Mouse (Mus musculus): ENCODE data around the gene Ppp1r32.

Gene Ppp1r32

DNA sequence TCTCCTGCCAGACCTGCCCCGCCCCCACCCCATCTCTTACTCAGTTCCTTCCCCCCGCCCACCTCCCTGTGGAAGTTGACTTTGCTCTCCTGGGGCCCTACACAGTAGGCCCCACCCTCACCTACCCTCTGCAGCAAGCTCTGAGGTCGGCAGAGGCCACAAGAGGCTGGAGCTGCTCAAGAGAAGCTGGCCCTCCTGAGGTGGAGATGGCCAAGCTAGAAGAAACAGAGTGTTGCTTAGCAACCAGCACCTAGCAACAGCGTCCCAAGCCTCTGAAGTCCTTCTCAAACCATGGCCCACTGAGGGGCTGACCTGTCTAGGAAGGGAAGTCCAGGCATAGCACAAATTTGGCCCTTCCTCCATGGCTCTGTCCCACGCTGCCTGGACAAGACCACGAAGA lies at the start of gene Ppp1r32:
Gene Ppp1r32 (minus strand): TSS at position 226 of the 400 bp plus-strand sequence.
- no peak for DNase-seq

DNA sequence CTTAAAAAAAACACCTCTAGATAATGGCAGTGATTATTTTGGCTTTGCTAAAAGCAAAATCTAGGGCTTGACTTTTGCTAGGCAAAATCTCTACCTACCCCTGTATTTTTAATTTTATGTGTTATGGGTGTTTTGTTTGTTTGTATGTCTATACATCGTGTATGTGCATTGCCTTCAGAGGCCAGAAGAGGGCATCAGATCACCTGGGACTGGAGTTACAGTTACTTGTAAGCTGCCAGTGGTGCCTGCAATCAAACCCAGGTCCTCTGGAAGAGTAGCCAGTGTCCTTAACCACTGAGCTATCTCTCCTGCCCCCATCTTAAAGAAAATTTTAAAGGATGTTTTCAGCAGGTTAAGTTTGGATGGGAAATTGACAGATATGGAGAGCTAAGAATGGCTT lies 47.4 kb upstream of the Ppp1r32 start:
- DNase-seq: no peak

DNA sequence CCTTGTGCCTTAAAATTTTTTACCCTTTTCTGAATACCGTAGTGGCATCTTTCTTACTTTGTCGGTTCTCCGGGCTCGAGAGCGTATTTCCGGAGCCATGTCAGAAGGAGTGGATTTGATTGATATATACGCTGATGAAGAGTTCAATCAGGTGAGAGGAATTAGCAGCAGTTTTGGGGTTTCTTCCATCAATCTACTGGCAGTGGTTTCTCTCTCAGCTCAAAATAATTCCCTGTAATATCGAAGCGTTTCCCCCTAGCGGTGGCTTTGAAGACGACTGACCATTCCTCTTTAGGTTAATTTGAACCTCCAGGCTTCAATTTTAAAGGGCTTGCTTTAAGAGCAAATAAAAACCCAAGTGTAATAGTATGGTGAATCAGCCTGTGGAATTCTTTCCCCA lies 43.2 kb upstream of the Ppp1r32 start, which contains the start of gene Sdhaf2:
Gene Sdhaf2 (minus strand): TSS at position 233 of the 400 bp plus-strand sequence.
- DNase-seq: no peak

GRCm38 (mm10) chr19:10525106-10525901 lies 42.6 kb upstream of the Ppp1r32 start, which contains the start of gene Cpsf7:
Gene Cpsf7 (plus strand): TSS chr19:10525266.
- DNase-seq: peak; percentile 88

DNA sequence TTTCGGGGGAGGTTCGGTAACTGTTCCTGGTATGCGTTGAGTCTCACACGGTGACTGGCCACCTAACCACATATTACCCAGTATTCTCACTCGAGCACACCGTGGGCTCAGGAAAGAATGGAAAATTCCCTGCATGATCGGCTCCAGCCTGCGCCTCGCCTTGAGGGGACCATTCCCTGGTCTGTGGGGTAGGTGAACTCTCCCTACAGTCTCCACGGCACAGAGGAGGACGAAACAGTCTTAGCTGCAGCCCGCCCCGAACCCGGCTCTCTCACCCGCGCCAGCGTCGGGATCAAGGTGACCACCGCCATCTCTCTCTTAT lies 42.0 kb upstream of the Ppp1r32 start:
- no peak for DNase-seq

GRCm38 (mm10) chr19:10523483-10524080 lies 40.9 kb upstream of the Ppp1r32 start:
- DNase-seq: no peak

DNA sequence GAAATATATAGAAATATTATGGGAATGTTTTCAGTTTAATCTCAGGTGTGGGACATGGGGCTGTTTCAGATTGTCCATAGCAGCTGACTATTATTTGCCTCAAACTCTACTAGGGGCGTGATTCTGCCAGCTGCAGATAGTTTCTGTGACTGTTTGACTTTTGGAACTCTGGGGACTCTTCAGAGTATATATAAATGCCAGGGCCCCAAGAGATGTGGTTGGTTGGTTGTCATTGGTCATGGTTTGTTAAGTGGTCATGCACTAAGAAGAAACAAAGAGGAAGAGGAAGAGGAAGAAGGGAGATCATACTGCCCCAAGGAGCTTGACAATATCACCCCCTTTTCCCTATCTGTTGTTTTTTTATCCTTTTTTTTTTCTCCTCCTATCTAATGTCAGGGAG lies 39.2 kb upstream of the Ppp1r32 start:
- no peak for DNase-seq

- DNase-seq: no peak
Observed at GRCm38 (mm10) chr19:10520355-10520754, 37.6 kb upstream of the Ppp1r32 start.

DNA sequence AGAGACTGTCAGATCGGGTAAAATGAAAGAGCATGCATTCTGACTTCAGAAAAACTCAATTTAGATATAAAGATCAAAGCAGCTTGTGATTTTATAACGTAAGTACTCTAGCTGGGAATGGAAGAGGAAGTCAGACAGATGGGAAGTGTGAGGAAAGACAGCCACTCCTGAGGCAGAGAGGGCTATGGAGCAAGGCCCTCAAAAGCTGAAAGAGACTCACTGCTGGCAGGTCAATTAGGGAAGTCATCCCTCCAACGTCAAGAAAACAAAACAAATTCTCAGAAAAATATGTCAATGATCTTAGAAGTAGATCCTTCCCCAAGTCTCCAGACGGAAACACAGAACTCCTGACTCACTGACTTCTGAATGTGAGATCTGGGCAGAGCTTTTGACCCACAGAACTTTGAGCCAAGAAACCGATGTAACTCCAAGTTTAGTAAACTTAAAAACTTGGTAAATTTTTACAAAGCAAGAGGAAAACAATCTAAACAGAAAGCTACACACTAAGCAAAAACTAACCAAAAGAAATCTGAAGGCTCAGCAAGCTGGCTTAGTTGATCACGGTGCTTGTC lies 28.1 kb upstream of the Ppp1r32 start:
- no peak for DNase-seq

GRCm38 (mm10) chr19:10502571-10502970 lies 19.8 kb upstream of the Ppp1r32 start:
- DNase-seq: no peak

DNA sequence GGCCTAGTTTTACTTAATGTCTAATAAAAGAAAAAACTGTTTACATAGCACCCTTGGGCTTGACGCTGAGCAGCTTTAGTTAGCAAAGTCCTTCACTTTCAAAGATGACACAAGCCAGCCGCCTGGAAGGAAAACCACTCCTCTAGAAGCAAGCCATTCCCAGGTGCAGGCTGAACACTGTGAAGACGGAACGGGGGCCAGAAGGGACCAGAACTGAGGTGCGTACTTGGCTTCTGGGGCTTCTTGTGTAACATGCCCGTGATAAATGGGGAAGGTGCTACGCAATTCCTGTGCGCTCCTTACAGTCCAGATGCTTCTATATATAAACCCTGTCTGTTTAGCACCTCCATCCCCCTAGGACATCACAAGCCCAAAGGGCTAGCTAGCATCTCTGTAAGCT lies 17.9 kb upstream of the Ppp1r32 start:
- DNase-seq: no peak

DNA sequence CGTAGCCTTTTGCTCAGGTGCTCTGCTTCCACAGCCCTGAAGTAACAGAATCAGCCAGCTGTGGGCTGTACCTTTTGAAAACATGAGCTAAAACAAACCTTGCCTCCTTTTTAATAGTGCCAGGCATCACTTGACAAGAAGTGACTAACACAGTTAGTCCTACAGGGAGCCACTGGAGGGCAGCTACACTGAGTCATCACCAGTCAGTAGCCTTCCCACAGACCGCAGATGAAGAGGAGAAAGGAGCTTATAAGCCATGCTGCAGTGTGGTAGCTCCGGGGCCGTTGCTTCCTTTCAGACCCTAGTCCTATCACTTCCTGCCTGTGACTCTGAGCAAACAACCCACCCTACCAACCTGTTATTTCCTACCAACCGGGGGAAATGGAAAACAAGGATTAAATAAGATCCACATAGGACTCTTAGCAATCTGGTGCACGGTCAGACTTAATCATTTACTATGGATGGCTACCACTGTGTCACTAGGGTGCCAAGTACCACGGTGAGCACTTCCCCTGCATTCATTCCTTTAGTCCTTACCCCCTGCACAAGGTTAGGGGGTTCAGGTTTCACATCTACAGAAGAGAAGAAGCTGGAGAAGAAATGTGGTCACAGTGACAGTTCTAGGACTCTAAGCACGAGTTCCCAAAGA lies 14.9 kb upstream of the Ppp1r32 start:
- no peak for DNase-seq

GRCm38 (mm10) chr19:10496976-10497375 lies 14.2 kb upstream of the Ppp1r32 start:
- DNase-seq: no peak

GRCm38 (mm10) chr19:10495670-10496069 lies 12.9 kb upstream of the Ppp1r32 start:
- DNase-seq: no peak

DNA sequence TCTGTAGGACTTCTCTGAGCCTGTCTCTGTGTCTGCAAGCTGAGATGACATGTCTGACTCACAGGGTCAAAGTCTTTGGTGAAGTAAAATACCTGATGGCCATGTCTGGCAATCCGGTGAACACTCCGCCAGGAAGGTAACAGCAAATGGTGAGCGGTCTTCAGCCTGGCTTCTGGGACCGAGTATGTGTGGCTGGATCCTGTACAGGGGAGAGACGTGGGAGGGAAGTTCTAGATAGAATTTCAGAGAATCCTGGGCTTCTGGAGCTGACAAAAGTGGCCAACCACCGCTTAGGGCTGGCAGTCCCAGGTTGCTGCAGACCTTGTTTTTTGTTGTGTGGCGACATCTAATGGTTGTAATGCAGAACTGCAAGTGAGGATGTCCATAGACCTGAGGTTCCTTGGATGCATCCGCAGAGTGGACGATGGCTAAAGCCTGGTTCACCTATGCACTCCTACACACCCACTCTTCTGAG lies 3.6 kb upstream of the Ppp1r32 start:
- peak; percentile 47 for DNase-seq

DNA sequence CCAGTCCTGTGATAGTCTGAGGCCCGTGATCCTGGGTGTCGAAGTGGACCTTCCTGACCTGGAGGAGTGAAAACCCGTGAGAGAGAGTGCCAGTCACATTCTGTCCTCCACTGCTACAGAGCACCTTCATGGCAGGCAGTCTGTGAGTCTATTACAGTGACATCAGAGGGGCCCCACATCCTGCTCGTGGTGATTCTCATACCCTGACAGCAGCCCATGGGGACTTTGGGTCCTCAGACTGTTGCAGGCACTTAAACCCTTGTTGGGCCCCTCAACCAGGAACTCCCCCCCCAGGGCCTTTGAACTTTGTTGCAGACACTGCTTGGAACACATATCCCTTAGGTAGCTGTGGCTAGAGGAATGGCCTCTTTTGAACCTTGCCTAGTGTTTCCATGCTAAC lies 3.2 kb downstream of the Ppp1r32 start:
- DNase-seq: no peak

GRCm38 (mm10) chr19:10473779-10474178 lies 8.9 kb downstream of the Ppp1r32 start:
- no peak for DNase-seq

DNA sequence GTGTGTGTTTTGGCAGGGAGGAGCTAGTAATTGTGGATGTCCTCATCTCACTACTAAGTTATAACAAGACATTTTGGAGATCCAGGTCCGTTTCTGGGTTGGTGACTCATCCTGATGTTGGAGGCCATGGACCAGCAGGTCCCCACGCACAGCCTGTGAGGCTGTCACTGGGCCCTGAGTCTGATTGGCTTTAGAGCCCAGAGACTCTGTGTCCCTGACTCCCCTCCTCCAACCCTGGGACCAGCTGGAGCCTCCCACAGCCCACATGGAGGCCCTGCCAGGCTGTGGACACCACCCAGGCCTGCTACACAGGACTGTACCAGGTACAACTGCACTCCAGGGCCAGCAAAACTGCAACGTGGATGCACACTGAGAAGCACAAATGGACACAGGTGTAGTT lies 9.8 kb downstream of the Ppp1r32 start:
- no peak for DNase-seq

DNA sequence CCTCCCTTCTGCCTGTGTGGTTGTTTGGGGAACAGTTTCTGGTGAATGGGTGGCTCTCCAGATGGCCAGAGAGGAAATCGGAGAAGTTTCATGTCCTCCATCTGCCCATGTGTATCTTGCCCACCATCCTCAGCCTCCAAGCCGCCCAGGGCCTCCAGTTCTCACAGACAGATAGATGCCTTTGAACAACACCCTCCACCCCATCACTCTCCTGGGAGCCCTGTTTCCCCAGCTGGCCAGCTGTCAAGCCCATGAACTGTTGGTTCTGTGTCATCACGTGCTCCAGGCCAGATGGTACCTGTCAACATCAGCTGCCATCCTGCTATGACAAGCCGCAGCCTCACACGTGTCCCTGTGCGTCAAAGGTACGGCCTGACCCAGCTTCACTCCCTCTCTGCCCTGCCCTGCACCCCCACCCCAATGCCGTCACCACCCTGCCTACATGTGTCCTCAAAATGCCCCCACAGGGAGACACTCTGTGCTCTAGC lies 13.5 kb downstream of the Ppp1r32 start:
- no peak for DNase-seq

DNA sequence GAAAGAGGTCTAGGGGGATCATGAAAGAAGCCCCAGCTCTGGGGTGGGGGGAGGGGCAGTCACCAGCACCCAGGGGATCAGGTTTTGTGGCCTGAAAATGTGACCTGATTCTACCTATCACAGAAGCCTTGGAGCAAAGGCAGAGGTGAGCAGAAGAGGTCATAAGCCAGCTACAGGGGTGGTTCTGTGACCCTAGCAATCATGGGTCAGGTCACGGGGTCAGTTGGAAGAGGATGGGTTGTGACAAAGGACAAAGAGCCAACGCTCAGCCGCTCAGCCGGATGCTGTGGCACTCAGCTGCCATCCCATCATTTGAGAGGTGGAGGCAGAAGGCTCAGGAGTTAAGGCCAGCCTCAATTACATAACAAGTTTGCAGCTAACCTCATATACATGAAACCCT lies 18.3 kb downstream of the Ppp1r32 start:
- no peak for DNase-seq

DNA sequence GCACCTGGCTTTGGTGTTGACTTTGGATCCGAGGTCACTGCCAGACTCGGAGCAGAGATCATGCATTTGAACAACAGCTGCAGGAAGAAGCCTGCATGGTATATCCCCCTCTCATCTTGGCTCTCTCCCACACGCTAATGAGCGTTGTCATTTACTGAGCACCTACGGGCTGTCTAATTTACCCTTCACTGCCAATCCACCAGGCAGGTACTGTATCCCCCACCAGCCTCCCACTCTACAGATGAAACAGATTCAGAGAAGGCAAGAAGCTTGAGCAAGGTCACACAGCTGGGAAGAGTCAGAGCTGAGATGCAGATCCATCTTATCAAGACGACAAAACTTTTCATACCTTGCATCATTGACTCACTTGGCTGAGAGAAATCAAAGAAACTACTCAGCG lies 21.1 kb downstream of the Ppp1r32 start:
- no peak for DNase-seq

DNA sequence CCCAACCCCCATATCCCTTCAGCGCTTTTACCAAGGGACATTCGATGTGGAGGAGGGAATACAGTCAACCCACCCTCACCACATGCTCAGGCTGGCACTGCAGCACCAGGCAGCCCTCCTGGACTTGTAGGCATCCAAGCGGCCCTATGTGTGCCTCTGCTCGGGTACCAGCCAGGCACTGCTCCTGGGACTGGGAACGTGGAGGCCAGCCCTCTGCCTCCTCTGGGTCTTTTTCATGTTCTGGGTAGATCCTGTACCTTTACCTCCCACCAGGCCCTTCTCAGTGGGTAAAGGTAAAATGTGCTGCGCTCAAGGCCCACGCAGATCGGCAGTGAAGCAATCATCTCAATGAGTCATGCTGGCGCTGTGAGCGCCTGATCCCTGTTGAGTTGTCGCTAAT lies 22.8 kb downstream of the Ppp1r32 start:
- DNase-seq: no peak

DNA sequence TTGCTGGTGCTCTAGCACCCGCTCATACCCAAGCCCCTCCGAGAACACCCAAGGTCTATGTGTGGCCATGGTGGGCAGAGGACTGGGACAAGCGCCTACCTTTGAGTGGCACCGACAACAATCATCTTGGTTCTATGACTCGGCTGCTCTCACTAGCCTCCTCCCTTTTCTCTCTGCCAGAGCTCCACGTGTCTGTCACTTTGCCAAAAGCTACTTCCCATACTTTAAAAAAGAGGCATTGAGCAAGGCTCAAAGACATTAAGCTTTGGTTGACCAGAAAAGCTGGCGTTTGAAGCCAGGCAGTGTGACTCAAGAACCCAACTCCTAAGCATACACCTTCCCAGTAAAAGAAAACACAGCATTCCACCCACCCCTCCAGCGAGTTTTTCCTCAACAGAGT lies 24.6 kb downstream of the Ppp1r32 start:
- no peak for DNase-seq

DNA sequence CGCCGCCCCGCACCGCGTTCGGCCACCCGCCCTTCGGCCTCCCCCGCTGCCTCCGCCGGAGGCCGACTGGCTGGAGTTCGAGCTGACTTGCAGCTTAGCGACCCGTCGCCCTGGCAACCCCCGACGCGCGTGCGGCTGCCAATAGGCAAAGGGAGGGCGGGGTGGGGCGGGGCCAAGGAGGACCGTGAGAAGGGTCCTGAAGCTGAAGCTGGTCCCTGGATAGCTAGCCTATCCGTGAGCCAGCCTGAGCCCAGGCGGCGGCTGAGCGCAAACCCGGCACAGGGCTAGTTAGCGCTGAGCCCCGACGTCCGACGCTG lies 25.3 kb downstream of the Ppp1r32 start:
- DNase-seq: no peak
